Mouse (Mus musculus): ENCODE measurements around the gene Ccl25.
"Not testable (repeated sequence)": the region's sequence is repeated elsewhere in the genome, so short reads cannot be mapped to it uniquely, and the experiment has no call there.

Ccl25 gene

GRCm38 (mm10) chr8:4340207-4340606 lies 15.2 kb downstream of the Ccl25 start:
- DNase-seq (ENCODE audit: low spot score in 2 of 2) = no peak

GRCm38 (mm10) chr8:4347661-4348060 lies 22.7 kb downstream of the Ccl25 start:
- DNase-seq (ENCODE audit: low spot score in 2 of 2) = no peak

- DNase-seq (ENCODE audit: low spot score in 2 of 2) = no peak
These were observed 23.3 kb downstream of the Ccl25 start for GRCm38 (mm10) chr8:4348275-4348674.

- DNase-seq (ENCODE audit: low spot score in 2 of 2) = no peak
These were observed 24.3 kb downstream of the Ccl25 start for GRCm38 (mm10) chr8:4349335-4349734.

GRCm38 (mm10) chr8:4350618-4351017 lies 25.6 kb downstream of the Ccl25 start:
- no peak for DNase-seq (ENCODE audit: low spot score in 2 of 2)

- not testable (repeated sequence) for DNase-seq (ENCODE audit: low spot score in 2 of 2)
These were observed 27.6 kb downstream of the Ccl25 start for GRCm38 (mm10) chr8:4352562-4352961.

GRCm38 (mm10) chr8:4353741-4354140 lies 28.7 kb downstream of the Ccl25 start:
- DNase-seq (ENCODE audit: low spot score in 2 of 2) = no peak

- DNase-seq (ENCODE audit: low spot score in 2 of 2) = no peak
These were observed 29.5 kb downstream of the Ccl25 start for GRCm38 (mm10) chr8:4354516-4354915.

GRCm38 (mm10) chr8:4355455-4355854 lies 30.4 kb downstream of the Ccl25 start:
- DNase-seq (ENCODE audit: low spot score in 2 of 2) = no peak

GRCm38 (mm10) chr8:4359362-4359761 lies 34.4 kb downstream of the Ccl25 start:
- DNase-seq (ENCODE audit: low spot score in 2 of 2) = peak in 1 of 2 experiments; percentile 50

GRCm38 (mm10) chr8:4360922-4361321 lies 35.9 kb downstream of the Ccl25 start:
- DNase-seq (ENCODE audit: low spot score in 2 of 2) = no peak

GRCm38 (mm10) chr8:4366189-4366588 lies 41.2 kb downstream of the Ccl25 start:
- no peak for DNase-seq (ENCODE audit: low spot score in 2 of 2)

GRCm38 (mm10) chr8:4367808-4368207 lies 42.8 kb downstream of the Ccl25 start:
- peak; percentile 79 to 81 for DNase-seq (ENCODE audit: low spot score in 2 of 2)

- no peak for DNase-seq (ENCODE audit: low spot score in 2 of 2)
These were observed 43.5 kb downstream of the Ccl25 start for GRCm38 (mm10) chr8:4368470-4368869.

- peak; percentile 42 to 70 for DNase-seq (ENCODE audit: low spot score in 2 of 2)
These were observed 45.1 kb downstream of the Ccl25 start for GRCm38 (mm10) chr8:4370078-4370477.

- no peak for DNase-seq (ENCODE audit: low spot score in 2 of 2)
These were observed 47.6 kb downstream of the Ccl25 start for GRCm38 (mm10) chr8:4372657-4373056.

GRCm38 (mm10) chr8:4401442-4401841 lies 76.4 kb downstream of the Ccl25 start:
- DNase-seq (ENCODE audit: low spot score in 2 of 2) = no peak

- DNase-seq (ENCODE audit: low spot score in 2 of 2) = no peak
These were observed 79.2 kb downstream of the Ccl25 start for GRCm38 (mm10) chr8:4403960-4404879.

GRCm38 (mm10) chr8:4404880-4405261 lies 79.9 kb downstream of the Ccl25 start:
- DNase-seq (ENCODE audit: low spot score in 2 of 2) = no peak

- not testable (repeated sequence) for DNase-seq (ENCODE audit: low spot score in 2 of 2)
These were observed 83.4 kb downstream of the Ccl25 start for GRCm38 (mm10) chr8:4408425-4408824.

All from right cerebral cortex, postnatal 10 days (tissue).